Mouse (Mus musculus) large intestine, adult 2 months (tissue): ENCODE measurements around the gene Gm11077. TPM values are rescaled to one million over a fixed set of nuclear protein-coding genes. Genes with fewer than 3 reads are reported as not detected.

ENCODE experiments used
- polyA plus RNA-seq: library from polyadenylated mRNA; depleted of rRNA; stranded (reverse); fragments of >200 nt; gene quantifications from 2 replicates; pipeline ENCODE4 v1.2.3, GENCODE M21; 2012; rRNA removed

The Gm11077 gene
- polyA plus RNA-seq, 1 experiment = not detected

Other genes with a start within 250 kb of the Gm11077 start
- gene Aebp2, start 106.6 kb upstream of the Gm11077 start, polyA plus RNA-seq = 11.0 and 17.0 TPM in 2 replicates